Mouse (Mus musculus): ENCODE data around the gene Ccr10.

Gene Ccr10

GRCm38 (mm10) chr11:101174851-101175628 lies at the start of gene Ccr10:
Gene Ccr10, minus strand, starts transcription at chr11:101175443.
- DNase-seq (ENCODE audit: low read depth, low spot score) = peak; percentile 45

DNA sequence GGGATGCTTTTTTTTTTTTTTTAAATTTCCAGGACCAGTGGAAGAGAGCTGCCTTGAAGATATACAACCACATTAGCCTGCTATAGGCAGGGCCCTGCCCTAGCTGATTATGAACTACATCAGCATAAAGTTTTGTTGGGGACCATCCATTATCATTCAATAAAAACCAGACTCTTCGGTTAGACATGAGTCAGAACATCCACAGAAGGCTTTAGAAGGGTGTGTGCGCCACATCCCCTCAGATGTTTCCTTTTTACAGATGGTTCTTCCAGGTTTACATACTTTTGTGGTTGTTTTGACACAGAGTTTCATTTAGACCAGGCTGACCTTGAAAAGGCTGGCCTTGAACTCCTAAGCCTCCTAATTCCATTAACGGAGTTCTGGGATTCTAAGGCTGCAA lies 49.1 kb upstream of the Ccr10 start:
- peak; percentile 20 for DNase-seq (ENCODE audit: low read depth, low spot score)

- DNase-seq (ENCODE audit: low read depth, low spot score) = peak; percentile 16
Observed at GRCm38 (mm10) chr11:101221306-101221986, 46.2 kb upstream of the Ccr10 start.

GRCm38 (mm10) chr11:101220853-101221252 lies 45.6 kb upstream of the Ccr10 start:
- DNase-seq (ENCODE audit: low read depth, low spot score) = no peak

GRCm38 (mm10) chr11:101218436-101219055 lies 43.3 kb upstream of the Ccr10 start:
- DNase-seq (ENCODE audit: low read depth, low spot score) = no peak

- DNase-seq (ENCODE audit: low read depth, low spot score) = no peak
Observed at GRCm38 (mm10) chr11:101216936-101217335, 41.7 kb upstream of the Ccr10 start.

GRCm38 (mm10) chr11:101211970-101212369 lies 36.7 kb upstream of the Ccr10 start:
- peak; percentile 93 for DNase-seq (ENCODE audit: low read depth, low spot score)

DNA sequence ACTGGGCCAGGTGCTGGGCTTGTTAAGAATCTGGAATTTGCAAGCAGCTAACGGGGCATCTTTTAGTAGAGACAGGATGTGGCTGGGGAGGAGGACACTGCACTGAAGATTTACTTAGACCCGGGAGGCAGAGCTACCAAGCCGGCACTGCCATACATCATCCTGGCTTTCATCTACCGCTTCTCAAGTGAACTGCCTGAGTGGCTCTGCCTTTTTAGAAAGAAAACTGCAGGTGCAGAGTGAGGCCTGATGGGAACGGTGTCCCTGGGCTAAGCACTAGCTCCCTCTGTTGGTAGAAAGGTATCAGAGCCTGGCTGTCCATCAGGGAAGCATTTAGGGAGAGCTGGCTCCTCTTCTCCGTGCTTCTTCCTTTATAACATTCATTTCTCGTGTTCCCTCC lies 25.7 kb upstream of the Ccr10 start:
- peak; percentile 61 for DNase-seq (ENCODE audit: low read depth, low spot score)

DNA sequence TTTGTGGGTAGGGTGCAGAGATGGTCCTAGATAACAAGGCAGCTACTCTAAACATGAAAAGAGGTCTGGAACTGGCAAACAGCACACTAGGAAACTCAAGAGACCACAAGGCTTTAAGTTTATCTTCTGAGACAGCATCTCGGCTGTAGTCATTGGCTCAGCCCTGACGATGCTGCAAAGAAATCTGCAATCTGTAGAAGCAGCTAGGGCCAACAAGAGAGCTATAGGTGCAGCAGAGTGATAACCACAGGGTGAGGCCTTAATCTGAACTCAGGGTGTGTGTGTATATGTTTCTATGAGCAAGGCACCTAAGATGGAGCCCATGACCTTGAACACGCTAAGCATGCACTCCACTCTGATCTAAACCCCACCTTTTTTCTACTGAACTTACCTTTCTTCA lies 24.3 kb upstream of the Ccr10 start:
- DNase-seq (ENCODE audit: low read depth, low spot score) = no peak

DNA sequence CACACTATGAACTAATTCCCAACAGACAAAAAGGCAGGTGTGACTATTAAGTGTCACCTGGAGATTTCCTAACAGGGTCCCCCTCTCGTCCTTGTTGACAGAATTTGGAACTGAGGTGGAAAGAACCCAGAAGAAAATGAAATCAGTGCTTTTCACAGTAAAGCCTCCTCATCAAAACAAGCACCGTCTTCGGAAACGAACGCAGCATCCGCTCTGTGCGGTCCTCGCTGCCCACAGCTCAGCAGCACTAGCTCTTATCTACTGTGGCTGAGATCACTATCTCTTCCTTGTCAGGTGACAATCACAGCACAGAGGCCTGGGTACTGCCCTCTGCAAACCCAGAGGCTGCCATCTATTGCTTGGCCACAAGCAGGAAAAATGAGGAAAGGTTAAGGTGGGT lies 20.9 kb upstream of the Ccr10 start:
- no peak for DNase-seq (ENCODE audit: low read depth, low spot score)

DNA sequence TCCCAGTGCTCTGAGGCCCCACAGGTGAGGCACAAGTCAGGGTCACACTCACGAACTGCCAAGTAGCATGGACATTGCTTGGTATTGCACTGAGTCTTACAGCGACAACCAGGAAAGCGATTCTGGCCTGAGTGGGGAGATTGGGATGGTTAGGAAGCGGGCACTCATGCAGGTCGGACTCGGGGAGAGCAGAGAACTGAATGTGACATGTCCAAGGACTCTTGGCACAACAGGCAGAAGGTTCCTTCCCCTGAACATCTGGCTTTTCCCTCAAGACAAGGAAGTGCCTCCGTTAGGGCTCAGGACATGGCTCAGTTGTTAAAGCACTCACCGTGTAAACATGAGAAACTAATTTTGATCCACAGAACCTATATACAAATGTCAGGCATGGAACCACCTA lies 20.3 kb upstream of the Ccr10 start:
- no peak for DNase-seq (ENCODE audit: low read depth, low spot score)

DNA sequence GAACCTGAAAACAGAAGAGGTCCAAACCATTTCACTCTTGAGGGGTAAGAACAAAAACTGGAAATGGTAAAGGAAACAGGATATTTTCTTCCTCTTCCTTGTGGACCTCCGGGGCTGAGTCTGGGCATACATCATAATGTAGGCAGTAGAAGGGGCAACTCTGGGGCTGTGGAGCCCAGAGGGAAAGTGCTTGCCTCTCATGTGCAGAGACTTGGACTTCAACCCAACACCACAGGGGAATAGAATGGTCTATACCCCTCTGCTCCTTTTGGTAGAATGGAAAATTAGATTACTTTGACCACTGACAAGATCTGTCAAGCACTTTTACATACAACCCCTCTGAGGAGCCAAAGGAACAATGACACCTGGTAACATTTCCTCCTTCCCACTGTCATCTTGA lies 19.9 kb upstream of the Ccr10 start:
- DNase-seq (ENCODE audit: low read depth, low spot score) = no peak

DNA sequence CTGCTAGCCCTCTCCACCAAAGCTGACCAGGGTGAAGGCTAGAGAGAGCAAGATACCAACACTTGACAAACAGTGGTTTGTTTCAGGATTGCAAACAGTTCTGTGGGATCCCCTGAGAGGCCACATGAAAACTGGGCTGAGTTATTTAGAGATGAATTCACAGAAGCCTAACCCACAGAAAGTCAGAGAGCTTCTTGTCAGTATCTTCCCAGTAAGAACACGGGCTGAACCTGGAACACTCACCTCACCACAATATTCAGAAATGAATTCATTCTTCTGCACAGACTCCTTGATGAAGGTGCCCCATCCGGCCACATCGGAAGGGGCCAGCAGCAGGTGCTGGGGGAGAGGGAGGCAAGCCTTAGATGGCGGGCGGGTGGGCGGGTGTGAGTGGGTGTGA lies 19.4 kb upstream of the Ccr10 start:
- DNase-seq (ENCODE audit: low read depth, low spot score) = no peak

DNA sequence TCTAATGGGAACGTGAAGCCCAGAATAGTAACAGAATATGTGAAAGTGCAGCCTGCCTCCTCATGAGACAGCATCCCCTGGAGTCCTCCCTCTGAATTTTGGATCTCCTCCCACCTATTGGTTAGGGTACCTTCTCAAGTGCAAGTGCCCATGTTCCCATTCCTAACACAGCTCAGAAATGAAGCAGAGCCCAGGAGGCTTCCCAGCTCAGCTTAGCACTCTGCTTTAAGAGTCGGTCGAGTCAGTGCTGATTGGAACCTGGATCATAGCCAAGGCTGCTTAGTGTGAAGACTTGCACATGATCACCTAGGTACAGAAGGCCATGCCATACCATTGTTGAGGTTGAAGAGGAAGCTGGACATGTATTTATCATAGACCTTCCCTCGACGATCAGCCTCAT lies 18.9 kb upstream of the Ccr10 start:
- DNase-seq (ENCODE audit: low read depth, low spot score) = no peak

- no peak for DNase-seq (ENCODE audit: low read depth, low spot score)
Observed at GRCm38 (mm10) chr11:101193076-101193475, 17.8 kb upstream of the Ccr10 start.

DNA sequence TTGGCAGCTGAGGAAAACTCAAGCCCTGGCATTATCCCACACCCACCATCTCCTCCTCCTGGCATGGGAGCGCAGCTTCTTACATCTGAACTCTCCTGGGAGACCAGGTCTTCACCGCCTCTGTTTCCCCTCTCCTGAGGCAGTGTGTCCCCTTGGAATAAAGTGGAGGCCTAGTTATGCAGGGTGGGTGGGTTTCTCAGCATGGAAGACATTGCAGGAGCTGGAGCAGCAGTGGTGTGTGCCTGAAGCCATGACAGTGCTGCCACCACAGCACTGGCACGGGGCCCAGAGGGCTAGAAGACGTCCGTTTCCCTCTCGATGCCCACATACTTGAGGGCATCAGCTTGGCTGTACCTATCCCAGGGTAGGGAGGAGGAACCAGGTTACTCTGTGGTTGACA lies 17.4 kb upstream of the Ccr10 start:
- no peak for DNase-seq (ENCODE audit: low read depth, low spot score)

DNA sequence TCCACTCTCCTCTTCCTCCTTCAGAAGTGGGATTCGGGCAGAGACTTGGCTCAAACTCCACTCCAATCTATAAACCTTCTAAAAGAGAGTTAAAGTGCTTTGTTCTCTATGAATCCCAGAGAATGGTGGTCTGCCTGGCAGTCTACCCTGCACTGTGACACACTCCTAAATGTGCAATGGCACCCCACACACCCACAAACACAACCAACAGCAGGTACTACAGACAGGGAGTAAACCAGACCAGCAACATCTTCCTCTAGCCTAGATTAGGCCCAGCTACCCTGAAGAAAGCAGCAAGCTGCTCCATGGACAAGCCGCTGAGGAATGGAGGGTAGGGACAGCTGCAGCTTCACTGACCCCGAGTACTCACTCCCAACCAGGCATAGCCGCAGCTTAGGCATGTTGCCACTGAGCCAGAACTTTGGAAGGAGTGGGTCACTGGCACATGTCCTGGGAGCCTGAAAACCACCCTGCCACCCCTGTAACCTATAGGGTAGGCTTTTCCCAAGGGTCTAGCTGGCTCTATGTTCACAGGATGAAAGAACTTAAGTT lies 16.8 kb upstream of the Ccr10 start:
- no peak for DNase-seq (ENCODE audit: low read depth, low spot score)

DNA sequence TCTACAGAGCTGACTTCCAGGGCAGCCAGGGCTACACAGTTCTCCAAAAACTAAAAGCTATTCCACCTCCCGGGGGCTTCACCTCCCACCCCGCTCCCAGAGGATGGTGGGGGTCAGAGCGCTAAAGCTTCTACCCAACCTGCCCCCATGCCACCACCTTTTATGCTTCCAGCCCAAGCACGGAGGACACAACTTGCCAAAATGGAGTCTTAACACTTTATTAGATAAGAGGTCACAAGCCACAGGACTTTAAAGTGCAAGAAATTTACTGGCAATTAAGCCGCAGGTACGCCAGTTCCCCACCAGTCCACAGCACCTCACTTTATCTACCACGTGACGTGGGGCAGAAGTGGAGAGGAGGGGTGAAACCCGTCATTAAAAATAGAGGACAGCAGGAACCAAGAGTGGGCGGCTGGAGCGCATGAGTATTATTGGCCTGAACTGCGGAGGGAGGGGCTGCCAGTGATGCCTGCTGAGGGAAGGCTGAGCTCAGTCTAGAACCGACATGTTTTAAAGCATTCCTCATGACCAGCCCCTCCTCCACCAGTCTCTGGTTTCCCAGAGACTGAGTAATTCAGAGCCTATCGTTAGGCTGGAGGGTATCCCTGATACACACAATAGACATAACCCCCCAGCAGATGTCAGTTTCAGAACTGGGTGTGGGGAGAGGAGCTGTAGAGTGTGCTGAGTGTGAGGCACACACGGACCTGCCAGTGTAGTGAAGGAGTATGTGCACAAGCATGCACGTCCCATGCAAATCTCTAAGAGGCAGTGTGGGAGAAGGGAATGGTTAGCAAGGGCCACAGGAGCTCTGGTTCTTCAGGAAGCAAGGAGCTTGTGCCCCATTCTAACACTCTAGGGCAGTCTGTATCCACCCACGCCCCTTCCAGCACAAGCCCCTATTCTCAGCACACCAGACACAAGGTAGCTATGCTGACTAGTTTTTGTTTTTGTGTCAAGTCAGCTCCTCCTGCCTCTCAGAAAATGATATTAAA lies 16.0 kb upstream of the Ccr10 start:
- DNase-seq (ENCODE audit: low read depth, low spot score) = no peak

DNA sequence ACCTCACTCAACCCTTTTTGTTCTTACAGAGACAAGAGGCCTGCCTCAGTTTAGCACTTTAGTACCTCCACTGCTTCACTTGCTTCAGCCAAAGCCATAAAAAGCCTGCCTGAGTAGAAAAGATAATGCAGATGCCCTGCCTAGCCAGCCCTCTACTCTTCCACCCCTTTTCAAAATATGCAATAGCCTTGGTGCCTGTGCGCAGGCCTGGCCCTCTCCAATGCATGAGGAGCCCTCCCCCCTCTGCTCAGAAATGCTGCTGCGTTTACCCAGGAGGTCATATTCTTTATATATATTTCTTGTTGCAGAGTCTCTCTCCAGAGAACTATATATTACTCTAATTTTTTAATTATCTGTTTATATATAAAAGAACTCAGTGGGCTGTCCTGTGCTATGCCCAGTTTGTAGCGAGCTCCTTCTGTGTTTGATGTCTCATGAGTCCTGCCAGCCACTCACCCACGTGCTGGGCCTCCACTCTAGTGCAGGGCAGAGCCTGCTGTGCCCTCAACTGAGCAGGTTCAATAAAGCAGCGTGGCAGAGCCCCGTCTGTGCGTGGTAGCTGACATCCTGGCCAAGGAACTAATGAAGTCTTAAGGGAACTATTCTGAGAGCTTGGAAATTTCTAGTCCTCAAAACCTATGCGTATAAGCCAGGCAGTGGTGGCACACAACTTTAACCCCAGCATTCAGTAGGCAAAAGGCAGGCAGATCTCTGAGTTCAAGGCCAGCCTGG lies 15.1 kb upstream of the Ccr10 start:
- no peak for DNase-seq (ENCODE audit: low read depth, low spot score)

GRCm38 (mm10) chr11:101189495-101190180 lies 14.4 kb upstream of the Ccr10 start:
- DNase-seq (ENCODE audit: low read depth, low spot score) = peak; percentile 94
